Mouse (Mus musculus): Measurements from ENCODE around the gene Atrn.

GRCm38 (mm10) chr2:130949781-130950180 is 43.5 kb downstream of the Atrn start:
- TF ChIP-seq POLR2A (IDR thresholded peaks at IDR 0.05; ENCODE audit: borderline replicate concordance, extremely low read depth, insufficient read depth, insufficient read length, poor library complexity, severe bottlenecking), result no peak
- TF ChIP-seq CTCF (IDR thresholded peaks at IDR 0.05; ENCODE audit: borderline replicate concordance, extremely low read depth, insufficient read depth, insufficient read length), result no peak

Measured in brain, embryonic 14.5 days (tissue).